Mouse (Mus musculus) limb, embryonic 14.5 days (tissue): ENCODE measurements around the gene Mapk14. TPM values are rescaled to one million over a fixed set of nuclear protein-coding genes. Genes with fewer than 3 reads are reported as not detected.
A peak's percentile ranks its signal among the peaks of the same experiment; 100 is the strongest.
"Not testable (repeated sequence)": the region's sequence is repeated elsewhere in the genome, so short reads cannot be mapped to it uniquely, and the experiment has no call there.

Experiments used
- ATAC-seq: fragments of 200-750 bp; cut with Nextera tagmentation; 2 replicates; pipeline ENCODE4 v1.8.0; 2017; ENCODE audit warnings: low read depth, moderate number of reproducible peaks, moderate TSS enrichment; ENCODE audit not compliant: low FRiP score
- DNase-seq: peaks from one replicate; pipeline ENCODE4 v3.0.0-alpha.2; 2015; ENCODE audit warnings: low spot score
- H3K27ac ChIP-seq: fragments of 300-500 bp; sonication (generic); replicated peaks from 2 replicates; pipeline ENCODE4 v1.5.1; 2014; ENCODE audit warnings: low read depth, mild to moderate bottlenecking, low read length, moderate library complexity, mixed read lengths
- H3K27me3 ChIP-seq: fragments of 300-500 bp; sonication (generic); 2 replicates; pipeline ENCODE4 v1.6.1; 2014; ENCODE audit warnings: low read length, mixed read lengths; ENCODE audit not compliant: control insufficient read depth, insufficient read depth
- H3K36me3 ChIP-seq: fragments of 300-500 bp; sonication (generic); 2 replicates; pipeline ENCODE4 v1.6.1; 2014; ENCODE audit warnings: mild to moderate bottlenecking, low read length, moderate library complexity, mixed read lengths; ENCODE audit not compliant: control insufficient read depth, insufficient read depth
- H3K4me1 ChIP-seq: fragments of 300-500 bp; sonication (generic); 2 replicates; pipeline ENCODE4 v1.6.1; 2014; ENCODE audit warnings: antibody characterized with exemption, low read length, mixed read lengths; ENCODE audit not compliant: control insufficient read depth, insufficient read depth
- H3K4me2 ChIP-seq: fragments of 300-500 bp; sonication (generic); replicated peaks from 2 replicates; pipeline ENCODE4 v1.6.1; 2014; ENCODE audit warnings: low read depth, mild to moderate bottlenecking, low read length, moderate library complexity; ENCODE audit not compliant: severe bottlenecking
- H3K4me3 ChIP-seq: fragments of 300-500 bp; sonication (generic); replicated peaks from 2 replicates; pipeline ENCODE4 v1.5.1; 2014; ENCODE audit warnings: low read length
- H3K9ac ChIP-seq: fragments of 300-500 bp; sonication (generic); 2 replicates; pipeline ENCODE4 v1.6.1; 2014; ENCODE audit warnings: mild to moderate bottlenecking, low read depth, low read length, moderate library complexity; ENCODE audit not compliant: severe bottlenecking
- H3K9me3 ChIP-seq: fragments of 300-500 bp; sonication (generic); 2 replicates; pipeline ENCODE4 v1.6.1; 2016; ENCODE audit warnings: low read length; ENCODE audit not compliant: control insufficient read depth
- POLR2A ChIP-seq: fragments of 200-500 bp; IDR thresholded peaks from 2 replicates; pipeline ENCODE4 v1.8.0; 2012; ENCODE audit warnings: inconsistent platforms, mild to moderate bottlenecking, moderate library complexity, borderline replicate concordance; ENCODE audit not compliant: insufficient read depth, insufficient read length; ENCODE audit errors: extremely low read depth
- WGBS: fragments of 180-500 bp; shearing (Covaris S2); extraction: QIAGEN DNeasy Blood & Tissue Kit; methylation state at CpG from one replicate; pipeline ENCODE4 v1.1.7; 2014; 5-methylcytosine and 5-hydroxymethylcytosine counted together
- polyA plus RNA-seq, 2 experiments: library from polyadenylated mRNA; depleted of rRNA in 1 of 2; stranded (reverse) in 1 of 2; unstranded in 1 of 2; fragments of >200 nt; fragmentation: Nextera tagmentation in 1 of 2; extraction: Ambion mirVana in 1 of 2; gene quantifications; 2 replicates each; pipeline versions ENCODE4 v1.2.1 to v1.2.3; 2012 to 2014

The Mapk14 gene
- polyA plus RNA-seq, 2 experiments, result 53.8 to 74.1 TPM

GRCm38 (mm10) chr17:28769875-28770421 lies 78.8 kb downstream of the Mapk14 start:
- ATAC-seq (no peak; the same call in 1 of the 2 replicates), DNase-seq (no peak)
- Histone ChIP-seq H3K36me3 (no peaks in the 10 kb centered on the region), H3K27ac (no peak overlapping the region), H3K9ac (peak overlapping the region; percentile 52), H3K9me3 (no peaks in the 10 kb centered on the region), H3K27me3 (peaks cover 12% of the 10 kb centered on the region), H3K4me2 (peak overlapping the region; percentile 92), H3K4me1 (peaks cover 7% of the 10 kb centered on the region; the same call in 1 of the 2 replicates), H3K4me3 (peak overlapping the region; percentile 47)
- TF ChIP-seq POLR2A, result no peak
- 5% methylated on average over 20 of the region's 24 CpGs for WGBS

DNA sequence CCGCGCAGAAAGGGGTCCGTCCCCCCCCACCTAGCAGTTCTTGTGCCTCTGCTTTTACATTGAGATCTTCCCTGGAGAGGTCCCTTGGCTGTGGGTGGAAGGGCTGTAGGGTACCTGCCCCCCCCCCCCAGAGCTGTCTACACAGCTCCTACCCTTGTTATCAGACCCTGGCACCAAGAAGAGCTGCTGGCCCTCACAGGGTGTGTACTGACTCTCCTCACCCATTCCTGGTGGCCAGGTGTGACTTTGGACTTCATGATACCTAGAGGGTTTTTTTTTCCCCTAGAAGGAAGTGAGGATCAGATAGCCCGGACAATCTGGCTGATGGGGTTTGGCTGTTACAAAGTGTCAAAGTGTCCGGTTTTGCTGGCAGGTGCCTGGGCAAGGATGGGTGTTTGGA lies 80.2 kb downstream of the Mapk14 start:
- Histone ChIP-seq H3K4me2 (no peak overlapping the region), H3K4me3 (no peak overlapping the region), H3K27ac (no peak overlapping the region), H3K9me3 (no peaks in the 10 kb centered on the region), H3K36me3 (no peaks in the 10 kb centered on the region), H3K4me1 (peaks cover 7% of the 10 kb centered on the region; the same call in 1 of the 2 replicates), H3K27me3 (peaks cover 12% of the 10 kb centered on the region), H3K9ac (no peak overlapping the region)
- ATAC-seq, result no peak
- no peak for TF ChIP-seq POLR2A
- 84% methylated on average over 5 of the region's 5 CpGs for WGBS
- DNase-seq, result no peak

GRCm38 (mm10) chr17:28774303-28774702 lies 83.2 kb downstream of the Mapk14 start:
- DNase-seq, H3K9me3 ChIP-seq: not testable (repeated sequence)
- 93% methylated on average over 9 of the region's 9 CpGs for WGBS

DNA sequence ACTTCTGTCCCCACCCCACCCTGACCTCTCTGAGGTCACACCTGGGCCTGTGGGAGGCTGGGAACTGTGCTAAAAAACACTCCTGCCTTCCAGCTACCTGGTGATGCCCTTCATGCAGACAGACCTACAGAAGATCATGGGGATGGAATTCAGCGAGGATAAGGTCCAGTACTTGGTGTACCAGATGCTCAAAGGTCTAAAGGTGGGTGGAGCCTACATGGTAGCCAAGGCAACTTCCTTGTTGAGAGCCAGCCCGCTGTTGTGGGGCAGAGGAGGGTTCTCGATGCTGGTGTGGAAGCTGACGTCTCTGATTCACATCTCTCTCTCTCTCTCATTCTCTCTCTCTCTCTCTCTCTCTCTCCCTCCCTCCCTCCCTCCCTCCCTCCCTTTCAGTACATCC lies 84.0 kb downstream of the Mapk14 start:
- H3K4me3 ChIP-seq, result no peak overlapping the region
- no peaks in the 10 kb centered on the region for H3K27me3 ChIP-seq
- H3K4me1 ChIP-seq, result 0 out of 2 replicates have a peak, but pooled peaks cover under 1% of the 10 kb centered on the region
- no peaks in the 10 kb centered on the region for H3K36me3 ChIP-seq
- ATAC-seq, result no peak
- TF ChIP-seq POLR2A, result no peak
- no peak overlapping the region for H3K4me2 ChIP-seq
- no peak overlapping the region for H3K9ac ChIP-seq
- WGBS, result 76% methylated on average over 4 of the region's 4 CpGs
- H3K9me3 ChIP-seq, result no peaks in the 10 kb centered on the region
- no peak overlapping the region for H3K27ac ChIP-seq
- DNase-seq, result no peak

More at GRCm38 (mm10) chr17:28774303-28774702, 83.2 kb downstream of the Mapk14 start:
- not testable (repeated sequence) for H3K27ac ChIP-seq, H3K4me1 ChIP-seq, H3K36me3 ChIP-seq, H3K27me3 ChIP-seq, ATAC-seq, H3K4me2 ChIP-seq, H3K4me3 ChIP-seq, H3K9ac ChIP-seq

DNA sequence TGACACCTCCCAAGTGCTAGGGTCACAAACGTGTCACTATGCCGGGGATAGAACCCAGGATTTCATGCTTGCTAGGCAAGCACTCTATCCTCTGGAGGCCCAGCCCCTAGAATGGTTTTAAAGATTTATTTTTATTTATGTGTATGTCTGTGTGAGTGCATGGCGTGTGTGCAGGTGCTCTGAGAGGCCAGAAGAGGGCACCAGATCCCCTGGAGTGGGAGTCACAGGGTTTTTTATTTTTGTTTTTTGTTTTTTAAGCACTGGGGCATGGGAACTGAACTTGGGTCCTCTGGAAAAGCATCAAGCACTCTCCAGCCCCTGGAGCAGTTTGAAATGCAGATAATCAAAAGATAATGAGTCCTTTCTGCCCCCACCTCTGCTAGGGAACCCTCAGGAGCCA lies 85.7 kb downstream of the Mapk14 start:
- DNase-seq, result no peak
- H3K4me3 ChIP-seq, result no peak overlapping the region
- no peaks in the 10 kb centered on the region for H3K4me1 ChIP-seq
- H3K9ac ChIP-seq, result no peak overlapping the region
- H3K27ac ChIP-seq, result no peak overlapping the region
- H3K27me3 ChIP-seq, result no peaks in the 10 kb centered on the region
- TF ChIP-seq POLR2A, result no peak
- no peak for ATAC-seq
- no peaks in the 10 kb centered on the region for H3K9me3 ChIP-seq
- H3K36me3 ChIP-seq, result no peaks in the 10 kb centered on the region
- 91% methylated on average over 3 of the region's 3 CpGs for WGBS
- H3K4me2 ChIP-seq, result no peak overlapping the region
